Mouse (Mus musculus) intestine, embryonic 16.5 days (tissue): ENCODE data around the gene Myo1g. TPM values are rescaled to one million over a fixed set of nuclear protein-coding genes. Genes with fewer than 3 reads are reported as not detected.

Source experiments
- ATAC-seq: fragments of 200-750 bp; cut with Nextera tagmentation; 2 replicates; pipeline ENCODE4 v1.8.0; 2017; ENCODE audit warnings: moderate TSS enrichment, moderate library complexity
- H3K27ac ChIP-seq: fragments of 300-500 bp; sonication (generic); 2 replicates; pipeline ENCODE4 v1.5.1; 2014; ENCODE audit warnings: mild to moderate bottlenecking, low read length
- H3K27me3 ChIP-seq: fragments of 300-500 bp; sonication (generic); replicated peaks from 2 replicates; pipeline ENCODE4 v1.6.1; 2014; ENCODE audit warnings: low read length, control low read depth, mixed read lengths; ENCODE audit not compliant: control insufficient read depth, insufficient read depth
- H3K36me3 ChIP-seq: fragments of 300-500 bp; sonication (generic); 2 replicates; pipeline ENCODE4 v1.6.1; 2014; ENCODE audit warnings: low read length, control low read depth; ENCODE audit not compliant: control insufficient read depth, insufficient read depth
- H3K4me1 ChIP-seq: fragments of 300-500 bp; sonication (generic); 2 replicates; pipeline ENCODE4 v1.6.1; 2014; ENCODE audit warnings: low read length, control low read depth, mixed read lengths; ENCODE audit not compliant: control insufficient read depth, insufficient read depth
- H3K4me2 ChIP-seq: fragments of 300-500 bp; sonication (generic); 2 replicates; pipeline ENCODE4 v1.6.1; 2014; ENCODE audit warnings: low read depth, low read length, control low read depth
- H3K4me3 ChIP-seq: fragments of 300-500 bp; sonication (generic); 2 replicates; pipeline ENCODE4 v1.5.1; 2014; ENCODE audit warnings: mild to moderate bottlenecking, low read length
- H3K9ac ChIP-seq: fragments of 300-500 bp; sonication (generic); 2 replicates; pipeline ENCODE4 v1.6.1; 2014; ENCODE audit warnings: low read depth, low read length
- H3K9me3 ChIP-seq: fragments of 300-500 bp; sonication (generic); 2 replicates; pipeline ENCODE4 v1.6.1; 2016; ENCODE audit warnings: low read length, control low read depth; ENCODE audit not compliant: control insufficient read depth
- WGBS: fragments of 180-500 bp; shearing (Covaris S2); extraction: QIAGEN DNeasy Blood & Tissue Kit; methylation state at CpG from one replicate; pipeline ENCODE4 v1.1.7; 2014; 5-methylcytosine and 5-hydroxymethylcytosine counted together
- polyA plus RNA-seq: library from polyadenylated mRNA; unstranded; fragments of >200 nt; fragmentation: Nextera tagmentation; extraction: Ambion mirVana; gene quantifications from 2 replicates; pipeline ENCODE4 v1.2.1, GENCODE M21; 2015

The Myo1g gene
- polyA plus RNA-seq, 1 experiment from 2014 or later, result 2.3 TPM

DNA sequence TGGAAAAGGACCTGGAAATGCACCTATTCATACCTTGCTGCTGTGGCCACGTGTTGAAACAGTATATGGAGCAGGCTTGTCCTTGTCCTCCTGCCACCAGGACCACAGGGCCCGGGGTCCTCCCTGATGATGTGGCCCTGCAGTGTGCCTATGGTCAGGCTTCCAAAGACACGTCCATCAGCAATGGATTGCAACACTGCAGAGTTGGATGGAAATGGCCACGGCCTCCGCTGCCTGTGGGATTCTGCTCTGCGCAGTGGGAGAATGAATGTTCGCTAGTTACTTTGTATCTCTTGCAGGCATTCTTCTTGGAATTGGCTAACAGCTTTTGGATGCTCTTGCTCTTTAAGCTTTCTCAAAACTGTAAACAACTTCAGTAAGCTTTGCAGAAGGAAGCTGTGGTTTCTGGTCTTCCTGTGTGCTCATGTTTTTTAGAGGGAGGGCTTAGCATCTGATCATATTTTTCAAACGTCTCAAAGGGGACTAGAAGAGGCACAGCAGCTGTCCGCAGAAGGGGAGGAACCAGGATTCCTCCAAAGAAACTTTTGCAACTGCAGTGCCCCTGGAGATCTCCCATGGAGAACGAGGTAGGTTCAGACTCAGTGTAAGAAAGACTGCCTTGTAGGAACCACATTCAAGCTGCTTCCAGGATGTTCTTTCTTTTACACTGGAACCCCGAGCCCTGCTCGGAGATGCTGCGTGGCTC, 40.0 kb upstream of the Myo1g start:
- ATAC-seq, result peak; percentile 41
- Histone ChIP-seq H3K27me3 (no peaks in the 10 kb centered on the region), H3K9me3 (no peaks in the 10 kb centered on the region), H3K4me1 (peaks cover 13% of the 10 kb centered on the region), H3K4me3 (peak overlapping the region; percentile 12; the same call in 1 of the 2 replicates), H3K4me2 (peak overlapping the region; percentile 27; the same call in 1 of the 2 replicates), H3K9ac (peak overlapping the region; percentile 33; the same call in 1 of the 2 replicates), H3K36me3 (no peaks in the 10 kb centered on the region), H3K27ac (peak overlapping the region; percentile 82)
- 72% methylated on average over 13 of the region's 13 CpGs for WGBS

DNA sequence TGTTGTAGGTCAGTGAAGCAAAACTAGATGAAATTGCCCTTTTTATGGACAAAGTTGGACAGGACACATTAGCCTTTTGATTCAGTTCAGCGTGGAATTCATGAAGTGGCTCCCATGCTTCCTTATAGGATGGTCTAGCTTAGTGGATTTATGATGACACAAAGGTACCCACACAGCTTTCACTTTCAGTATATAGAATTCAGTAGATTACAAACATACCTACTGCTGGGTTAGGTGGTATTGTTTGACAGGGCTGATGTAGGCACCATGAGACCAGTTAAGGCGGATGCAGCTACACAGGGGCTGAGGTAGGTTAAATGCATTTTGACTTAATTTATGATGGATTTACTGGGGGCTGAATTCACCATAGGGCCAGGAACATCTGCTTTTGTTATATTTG, 39.2 kb upstream of the Myo1g start:
- Histone ChIP-seq H3K36me3 (no peaks in the 10 kb centered on the region), H3K4me3 (no peak overlapping the region), H3K27me3 (no peaks in the 10 kb centered on the region), H3K9ac (no peak overlapping the region), H3K27ac (no peak overlapping the region), H3K9me3 (no peaks in the 10 kb centered on the region), H3K4me1 (peaks cover 13% of the 10 kb centered on the region), H3K4me2 (no peak overlapping the region)
- ATAC-seq, result no peak
- WGBS, result 87% methylated on average over 2 of the region's 2 CpGs

DNA sequence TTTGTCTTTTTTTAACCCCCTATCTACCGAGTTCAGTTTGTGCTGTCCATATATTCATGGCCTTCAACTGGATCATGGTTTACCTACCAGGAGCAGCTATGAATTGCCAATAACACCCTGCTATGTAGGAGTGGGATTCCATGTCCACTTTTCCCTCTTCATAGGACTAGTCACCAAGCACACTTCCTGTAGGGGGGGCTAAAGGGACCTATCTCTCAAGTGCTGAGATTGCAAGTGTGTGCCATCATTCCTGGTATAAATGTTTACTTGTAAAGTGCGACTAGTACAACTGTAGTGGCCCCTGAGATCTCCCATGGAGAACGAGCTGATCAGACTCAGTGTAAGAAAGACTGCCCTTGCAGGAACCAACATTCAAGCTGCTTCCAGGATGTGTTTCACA, 37.5 kb upstream of the Myo1g start:
- 77% methylated on average over 3 of the region's 3 CpGs for WGBS
- H3K27me3 ChIP-seq, result no peaks in the 10 kb centered on the region

DNA sequence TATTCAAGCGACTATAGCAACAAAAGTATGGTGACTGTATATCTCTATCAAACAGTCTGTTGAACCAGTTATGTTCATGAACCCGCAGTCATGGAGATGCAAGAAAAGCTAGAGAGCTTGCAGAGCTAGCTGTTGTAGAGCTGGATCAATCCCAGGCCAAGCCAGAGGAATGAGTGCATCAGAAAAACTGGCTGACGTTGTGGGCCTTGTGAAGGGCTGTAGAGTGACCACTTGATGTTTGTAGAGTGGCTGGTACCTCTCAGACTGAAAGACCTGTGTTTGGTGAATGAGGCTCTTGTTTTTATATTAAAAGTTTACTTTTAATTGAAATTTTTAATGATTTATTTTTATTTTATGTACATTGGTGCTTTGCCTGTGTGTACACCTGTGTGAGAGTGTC, 29.4 kb upstream of the Myo1g start:
- H3K27me3 ChIP-seq, result no peaks in the 10 kb centered on the region
- H3K36me3 ChIP-seq, result peaks cover 3% of the 10 kb centered on the region; the same call in 1 of the 2 replicates
- H3K4me3 ChIP-seq, result no peak overlapping the region
- ATAC-seq, result no peak
- H3K27ac ChIP-seq, result no peak overlapping the region
- 90% methylated on average over 3 of the region's 3 CpGs for WGBS
- H3K9ac ChIP-seq, result no peak overlapping the region
- no peaks in the 10 kb centered on the region for H3K9me3 ChIP-seq
- H3K4me1 ChIP-seq, result peaks cover 11% of the 10 kb centered on the region
- no peak overlapping the region for H3K4me2 ChIP-seq

More for the DNA sequence above, 37.5 kb upstream of the Myo1g start:
- no peak overlapping the region for H3K9ac ChIP-seq
- H3K27ac ChIP-seq, result no peak overlapping the region
- no peak for ATAC-seq
- H3K36me3 ChIP-seq, result no peaks in the 10 kb centered on the region
- H3K4me3 ChIP-seq, result no peak overlapping the region
- H3K4me2 ChIP-seq, result no peak overlapping the region
- H3K9me3 ChIP-seq, result no peaks in the 10 kb centered on the region
- H3K4me1 ChIP-seq, result peaks cover 13% of the 10 kb centered on the region

DNA sequence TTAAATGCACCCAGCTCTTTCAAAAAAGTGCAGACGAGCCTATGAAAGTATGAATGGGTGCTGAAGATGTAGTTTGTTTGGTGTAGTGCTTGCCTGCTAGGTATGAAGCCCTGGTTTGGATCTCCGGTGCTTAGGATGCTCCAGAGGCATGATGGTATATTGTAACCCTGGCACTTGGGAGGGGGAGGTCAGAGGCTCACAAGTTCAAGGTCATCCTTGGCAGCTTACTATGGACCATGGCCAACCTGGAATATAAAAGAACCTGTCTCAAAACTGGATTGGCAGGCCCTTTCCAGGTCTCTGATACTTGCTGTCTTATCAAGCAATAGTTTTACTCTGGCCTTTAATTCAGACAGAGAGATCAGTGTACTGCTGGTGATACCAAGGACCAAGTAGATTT, 29.0 kb upstream of the Myo1g start:
- Histone ChIP-seq H3K4me1 (peaks cover 11% of the 10 kb centered on the region), H3K4me3 (no peak overlapping the region), H3K9me3 (no peaks in the 10 kb centered on the region), H3K4me2 (no peak overlapping the region), H3K27me3 (no peaks in the 10 kb centered on the region), H3K36me3 (peaks cover 3% of the 10 kb centered on the region; the same call in 1 of the 2 replicates), H3K9ac (no peak overlapping the region), H3K27ac (no peak overlapping the region)
- 92% methylated on average over 2 of the region's 2 CpGs for WGBS
- ATAC-seq, result no peak

DNA sequence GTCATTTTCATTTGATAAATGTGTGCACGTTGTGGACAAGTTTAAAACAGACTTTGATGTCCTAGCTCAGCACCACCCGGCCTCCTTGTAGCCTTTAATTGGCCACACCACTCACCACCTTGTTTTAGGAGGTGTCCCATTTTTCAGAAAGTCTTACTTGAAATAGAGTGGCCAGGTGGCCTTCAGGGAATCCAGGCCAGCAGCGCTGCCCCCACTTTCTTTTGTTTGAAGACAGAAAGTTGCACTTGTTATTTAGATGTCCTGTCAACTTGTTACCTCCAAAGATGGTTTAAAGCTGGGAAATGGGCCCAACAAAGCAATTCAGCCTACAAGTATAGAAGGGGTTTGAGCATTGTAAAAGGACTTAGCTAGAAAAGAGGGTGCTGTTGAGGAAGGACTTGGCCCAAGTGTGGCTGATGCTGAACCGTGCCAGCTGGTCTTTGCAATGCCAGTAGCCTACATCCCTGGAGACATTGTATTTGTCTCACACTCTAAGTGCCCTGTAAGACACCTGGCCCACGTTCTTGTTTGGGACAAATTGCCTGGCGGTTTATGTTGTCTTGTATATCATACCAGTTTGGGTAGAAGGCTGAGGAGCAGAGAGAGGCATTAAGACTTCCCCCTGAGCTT, 27.0 kb upstream of the Myo1g start:
- Histone ChIP-seq H3K36me3 (peaks cover 3% of the 10 kb centered on the region; the same call in 1 of the 2 replicates), H3K9me3 (no peaks in the 10 kb centered on the region), H3K9ac (peak overlapping the region; percentile 83), H3K4me3 (peak overlapping the region; percentile 74), H3K27ac (peak overlapping the region; percentile 98; the same call in 1 of the 2 replicates), H3K27me3 (no peaks in the 10 kb centered on the region), H3K4me2 (peak overlapping the region; percentile 58), H3K4me1 (peaks cover 11% of the 10 kb centered on the region)
- WGBS, result 28% methylated on average over 6 of the region's 6 CpGs
- ATAC-seq, result no peak

DNA sequence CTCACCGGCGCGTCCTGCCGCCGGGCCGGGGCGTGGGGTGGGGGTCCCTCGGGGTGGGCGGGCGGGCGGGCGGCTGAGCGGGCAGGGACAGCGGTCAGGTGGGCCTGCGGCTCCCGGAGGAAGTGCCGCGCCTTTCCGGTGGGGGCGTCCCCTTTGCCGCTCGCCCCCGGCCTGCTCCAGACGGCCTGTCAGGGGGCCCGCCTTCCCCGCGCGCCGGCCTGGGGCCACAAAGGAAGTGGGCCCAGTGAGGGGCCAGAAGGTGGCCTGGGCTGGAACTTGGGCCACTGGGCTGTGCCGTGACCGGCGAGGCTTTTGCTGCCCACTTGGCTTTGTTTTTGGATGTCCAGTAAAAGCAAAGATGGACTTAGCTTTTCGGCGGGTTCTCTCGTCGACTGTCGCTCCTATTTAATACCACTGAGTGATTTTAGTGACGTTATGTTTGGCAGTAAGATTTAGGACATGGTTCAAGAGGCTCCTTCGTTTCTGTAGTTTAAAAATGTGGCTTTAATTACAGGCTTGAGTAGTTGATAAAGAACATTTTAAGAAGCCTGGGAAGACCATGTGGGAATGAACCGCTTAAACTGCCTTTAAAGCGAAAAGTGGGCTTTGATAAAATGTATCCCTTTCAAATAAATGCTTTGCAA, 26.4 kb upstream of the Myo1g start:
- Histone ChIP-seq H3K4me1 (peaks cover 11% of the 10 kb centered on the region), H3K27me3 (no peaks in the 10 kb centered on the region), H3K4me2 (peak overlapping the region; percentile 58), H3K27ac (peak overlapping the region; percentile 98), H3K36me3 (peaks cover 3% of the 10 kb centered on the region; the same call in 1 of the 2 replicates), H3K9me3 (no peaks in the 10 kb centered on the region), H3K4me3 (peak overlapping the region; percentile 74), H3K9ac (peak overlapping the region; percentile 83)
- under 1% methylated on average over 34 of the region's 41 CpGs for WGBS
- ATAC-seq, result peak; percentile 71

DNA sequence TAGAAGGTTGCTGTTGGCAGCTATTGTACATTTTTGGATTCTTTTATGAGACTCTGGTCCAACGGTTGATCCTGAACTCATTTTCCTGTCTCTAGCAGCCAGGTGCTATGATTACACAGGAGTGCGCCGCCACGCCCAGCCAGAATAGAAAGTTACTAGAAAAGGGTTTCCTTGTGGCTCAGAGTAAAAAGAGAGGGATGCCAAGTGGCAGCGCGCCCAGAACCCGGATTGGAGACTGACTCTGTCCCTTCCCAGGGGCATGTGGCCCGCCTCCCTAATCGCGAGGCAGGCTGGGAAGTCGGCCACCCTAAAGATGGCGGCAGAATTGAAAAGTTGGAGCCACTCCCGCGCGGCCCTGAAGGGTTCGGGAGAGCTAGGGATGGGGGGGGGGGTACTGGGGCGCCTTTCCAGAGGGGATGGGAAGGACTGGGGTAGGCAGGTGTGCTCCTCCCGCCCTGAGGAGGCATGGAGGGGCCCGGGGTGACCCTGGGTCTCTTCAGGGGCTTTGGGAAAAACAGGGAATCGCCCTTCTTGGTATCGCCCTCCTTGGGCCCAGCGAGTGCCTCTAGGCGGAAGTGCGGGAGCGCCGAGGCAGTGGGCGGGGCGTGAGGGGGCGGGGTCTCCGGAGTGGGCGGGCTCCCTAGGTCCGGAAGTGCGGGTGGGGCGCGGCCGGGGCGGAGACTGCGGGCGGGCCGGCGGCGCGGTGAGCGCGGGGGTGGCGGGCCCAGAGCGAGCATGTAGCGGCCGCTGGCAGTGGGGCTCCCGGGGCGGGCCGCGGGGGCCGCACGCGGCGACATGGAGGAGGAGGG, 25.6 kb upstream of the Myo1g start, which contains the start of gene Ccm2:
Gene Ccm2, plus strand, starts transcription at position 683 of the 809 bp plus-strand sequence.
- Histone ChIP-seq H3K27me3 (no peaks in the 10 kb centered on the region), H3K4me3 (peak within 1 kb of the TSS; percentile 74), H3K27ac (peak within 1 kb of the TSS; percentile 98), H3K9ac (peak within 1 kb of the TSS; percentile 83), H3K9me3 (no peaks in the 10 kb centered on the region), H3K4me1 (peaks cover 11% of the 10 kb centered on the region), H3K4me2 (peak within 1 kb of the TSS; percentile 65), H3K36me3 (peaks cover 3% of the 10 kb centered on the region; the same call in 1 of the 2 replicates)
- peak; percentile 96 for ATAC-seq
- WGBS, result under 1% methylated on average over 53 of the region's 57 CpGs

DNA sequence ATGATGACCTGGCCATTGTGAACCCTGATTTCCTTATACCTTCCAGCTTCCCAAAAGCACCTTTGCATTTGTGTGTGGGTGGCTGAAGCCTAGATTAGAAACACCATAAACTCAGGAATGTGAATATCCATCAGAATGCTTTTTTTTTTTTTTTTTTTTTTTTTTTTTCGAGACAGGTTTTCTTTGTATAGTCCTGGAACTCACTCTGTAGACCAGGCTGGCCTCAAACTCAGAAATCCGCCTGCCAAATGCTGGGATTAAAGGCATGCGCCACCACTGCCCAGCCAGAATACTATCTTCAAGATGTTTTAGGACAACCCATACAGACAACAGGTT, 25.1 kb upstream of the Myo1g start:
- Histone ChIP-seq H3K27me3 (no peaks in the 10 kb centered on the region), H3K27ac (peak overlapping the region; percentile 98), H3K4me3 (peak overlapping the region; percentile 74), H3K4me1 (peaks cover 11% of the 10 kb centered on the region), H3K36me3 (no peaks in the 10 kb centered on the region), H3K9me3 (no peaks in the 10 kb centered on the region), H3K9ac (peak overlapping the region; percentile 83), H3K4me2 (peak overlapping the region; percentile 65)
- 23% methylated on average over 3 of the region's 3 CpGs for WGBS
- ATAC-seq, result peak; percentile 21
